8 mouse cellular contexts compared by ENCODE assay signal in genomic region chr16:32098897-32099637, GRCm38 (mm10). TPM values are rescaled to one million over a fixed set of nuclear protein-coding genes. Genes with fewer than 3 reads are reported as not detected.
A peak's percentile ranks its signal among the peaks of the same experiment; 100 is the strongest.
DNase-seq lines count a peak whose midpoint lies in the region; ATAC-seq and TF ChIP-seq lines count a peak whose summit lies in the region.

No protein-coding gene starts in this region.

- H3K79me2 ChIP-seq in CH12.LX (replicated peaks; ENCODE audit: control insufficient read depth, extremely low read depth, insufficient read depth, poor library complexity, severe bottlenecking), result no peaks in the 10 kb centered on the region

- TF ChIP-seq RAD21 in CH12.LX (IDR thresholded peaks at IDR 0.05; ENCODE audit: low read depth, low read length), result no peak

- WGBS in forebrain, embryonic 15.5 days, result under 1% methylated on average over 39 of the region's 39 CpGs
- under 1% methylated on average over 39 of the region's 39 CpGs for WGBS in liver, embryonic 15.5 days (ENCODE audit: insufficient replicate concordance)

- peaks cover 3% of the 10 kb centered on the region for H3K9me3 ChIP-seq in CH12.LX (replicated peaks; ENCODE audit: low read length)
- H3K9me3 ChIP-seq in forebrain, embryonic 15.5 days, result no peaks in the 10 kb centered on the region
- H3K9me3 ChIP-seq in liver, embryonic 15.5 days (replicated peaks), result no peaks in the 10 kb centered on the region

- 0 out of 2 replicates have a peak, but pooled peaks have one; percentile 12 for TF ChIP-seq CTCF in gastrocnemius, adult 2 months (IDR thresholded peaks at IDR 0.05)
- TF ChIP-seq CTCF in CH12.LX (conservative IDR thresholded peaks at IDR 0.05 in 1 of 2, IDR thresholded peaks at IDR 0.05 in 1 of 2; ENCODE audit: low read depth in 2 of 2, low read length in 2 of 2), result no peak

- peak overlapping the region; percentile 58 for H3K4me2 ChIP-seq in CH12.LX (ENCODE audit: insufficient read depth, low read depth, poor library complexity, severe bottlenecking)
- H3K4me2 ChIP-seq in forebrain, embryonic 15.5 days (replicated peaks), result peak overlapping the region; percentile 56
- H3K4me2 ChIP-seq in liver, embryonic 15.5 days, result peak overlapping the region; percentile 98

- DNase-seq in gastrocnemius, adult 2 months, result no peak
- no peak for DNase-seq in gastrocnemius, postnatal 36 days
- no peak for DNase-seq in CH12.LX (ENCODE audit: extremely low read depth)
- DNase-seq in thymus, postnatal 0 days (ENCODE audit: low spot score), result peak; percentile 47
- DNase-seq in urinary bladder, postnatal 4 days (ENCODE audit: low spot score in 2 of 2), result no peak
- DNase-seq in spleen, postnatal 4 days (ENCODE audit: low spot score in 2 of 2), result no peak

- no peak for TF ChIP-seq POLR2A in CH12.LX (IDR thresholded peaks at IDR 0.05; ENCODE audit: low read depth, low read length)

- peaks cover 2 to 15% of the 10 kb centered on the region in 2 experiments; a peak in 3 of 4 replicates for H3K4me1 ChIP-seq in CH12.LX (ENCODE audit: control insufficient read depth in 1 of 2, insufficient read depth in 2 of 2)
- H3K4me1 ChIP-seq in forebrain, embryonic 15.5 days, result peaks cover 19% of the 10 kb centered on the region
- peaks cover 22% of the 10 kb centered on the region for H3K4me1 ChIP-seq in liver, embryonic 15.5 days (replicated peaks)

- H3K9ac ChIP-seq in CH12.LX (ENCODE audit: insufficient read depth, low read depth), result peak overlapping the region; percentile 71
- H3K9ac ChIP-seq in forebrain, embryonic 15.5 days (replicated peaks), result peak overlapping the region; percentile 95
- peak overlapping the region; percentile 89 for H3K9ac ChIP-seq in liver, embryonic 15.5 days

- TF ChIP-seq EP300 in CH12.LX (IDR thresholded peaks at IDR 0.05; ENCODE audit: low read length), result no peak

- peak; percentile 77 for ATAC-seq in forebrain, embryonic 15.5 days (replicated peaks)
- ATAC-seq in liver, embryonic 15.5 days (ENCODE audit: insufficient read depth), result peak; percentile 61

- H3K27me3 ChIP-seq in CH12.LX (replicated peaks), result no peaks in the 10 kb centered on the region
- no peaks in the 10 kb centered on the region for H3K27me3 ChIP-seq in forebrain, embryonic 15.5 days
- no peaks in the 10 kb centered on the region for H3K27me3 ChIP-seq in liver, embryonic 15.5 days

- in situ Hi-C loops in CH12.LX (cut with MboI; ENCODE audit: low pct_ligation_motif_present, low pct_unique_long_range_greater_than_20kb, low sequenced_read_pairs), result no loop called here

- peaks cover 8 to 35% of the 10 kb centered on the region in 2 experiments for H3K36me3 ChIP-seq in CH12.LX (replicated peaks in 1 of 2; ENCODE audit: control insufficient read depth in 1 of 2, insufficient read depth in 1 of 2, low read length in 1 of 2)
- peaks cover 26% of the 10 kb centered on the region for H3K36me3 ChIP-seq in forebrain, embryonic 15.5 days
- 0 out of 2 replicates have a peak, but pooled peaks cover 4% of the 10 kb centered on the region for H3K36me3 ChIP-seq in liver, embryonic 15.5 days (replicated peaks)

- intact Hi-C loops in gastrocnemius, adult 2 months (cut with DNase I), result no loop called here
- intact Hi-C loops in gastrocnemius, postnatal 36 days (cut with DNase I), result no loop called here

- peak overlapping the region; percentile 79 for H3K4me3 ChIP-seq in gastrocnemius, adult 2 months
- H3K4me3 ChIP-seq in CH12.LX (replicated peaks in 1 of 3; ENCODE audit: low read depth in 2 of 3, low read length in 2 of 3, poor library complexity in 1 of 3), result peak overlapping the region; percentile 77 to 99 (median 89)
- peak overlapping the region; percentile 96 for H3K4me3 ChIP-seq in forebrain, embryonic 15.5 days
- peak overlapping the region; percentile 93 for H3K4me3 ChIP-seq in liver, embryonic 15.5 days (replicated peaks)

- H3K27ac ChIP-seq in gastrocnemius, adult 2 months, result peak overlapping the region; percentile 96
- no peak overlapping the region for H3K27ac ChIP-seq in CH12.LX (ENCODE audit: insufficient read depth, low read depth)
- H3K27ac ChIP-seq in forebrain, embryonic 15.5 days (replicated peaks), result peak overlapping the region; percentile 77
- peak overlapping the region; percentile 85 for H3K27ac ChIP-seq in liver, embryonic 15.5 days (replicated peaks)

- dilution Hi-C loops in CH12.LX (cut with MboI; ENCODE audit: extremely low pct_ligation_motif_present, extremely low pct_unique_long_range_greater_than_20kb, low sequenced_read_pairs), result no loop called here

TF ChIP-seq in CH12.LX, 34 proteins besides CTCF, POLR2A, EP300 and RAD21:
- TF ChIP-seq MAX (IDR thresholded peaks at IDR 0.05; ENCODE audit: low read length), result peak; percentile 16; the same call in 1 of the 2 replicates
- TF ChIP-seq IRF4 (IDR thresholded peaks at IDR 0.05; ENCODE audit: low read depth, low read length), result no peak
- TF ChIP-seq POLR2AphosphoS2 (IDR thresholded peaks at IDR 0.05; ENCODE audit: low read depth, low read length), result 0 out of 2 replicates have a peak, but pooled peaks have one; percentile 0
- no peak for TF ChIP-seq MYC (IDR thresholded peaks at IDR 0.05; ENCODE audit: low read depth, low read length)
- TF ChIP-seq SIN3A (IDR thresholded peaks at IDR 0.05; ENCODE audit: low read length), result no peak
- peak; percentile 56; the same call in 1 of the 2 replicates for TF ChIP-seq UBTF (IDR thresholded peaks at IDR 0.05; ENCODE audit: low read depth, low read length)
- no peak for TF ChIP-seq CHD1 (IDR thresholded peaks at IDR 0.05; ENCODE audit: low read depth, low read length)
- no peak for TF ChIP-seq BHLHE40 (IDR thresholded peaks at IDR 0.05; ENCODE audit: low read depth, low read length)
- TF ChIP-seq JUN (IDR thresholded peaks at IDR 0.05; ENCODE audit: insufficient read depth, low read depth, low read length), result no peak
- TF ChIP-seq RCOR1 (conservative IDR thresholded peaks at IDR 0.05; ENCODE audit: low read depth, low read length), result no peak
- no peak for TF ChIP-seq NRF1 (IDR thresholded peaks at IDR 0.05; ENCODE audit: low read depth, low read length)
- no peak for TF ChIP-seq KAT2A (IDR thresholded peaks at IDR 0.05; ENCODE audit: insufficient replicate concordance, low read length)
- no peak for TF ChIP-seq JUND (conservative IDR thresholded peaks at IDR 0.05; ENCODE audit: low read depth, low read length)
- TF ChIP-seq E2F4 (IDR thresholded peaks at IDR 0.05; ENCODE audit: insufficient replicate concordance, low read depth, low read length), result no peak
- TF ChIP-seq MAZ (IDR thresholded peaks at IDR 0.05; ENCODE audit: low read depth, low read length), result no peak
- TF ChIP-seq USF1 (IDR thresholded peaks at IDR 0.05; ENCODE audit: low read depth, low read length), result no peak
- no peak for TF ChIP-seq MAFK (IDR thresholded peaks at IDR 0.05; ENCODE audit: insufficient replicate concordance, low read length)
- TF ChIP-seq MEF2A (IDR thresholded peaks at IDR 0.05; ENCODE audit: borderline replicate concordance, low read depth, low read length), result no peak
- TF ChIP-seq CHD2 (IDR thresholded peaks at IDR 0.05; ENCODE audit: low read length), result 0 out of 2 replicates have a peak, but pooled peaks have one; percentile 4

RNA-seq across cellular contexts. Expression of gene Pigx, which starts 0.5 kb away (rescaled TPM):
- total RNA-seq in gastrocnemius, adult 2 months (2021), result 10 to 100 TPM; 11.3 to 12.6 TPM
- 10 to 100 TPM in 1 of 2 experiments, 1 to 10 TPM in 1; 8.8 to 11.6 TPM for total RNA-seq in gastrocnemius, postnatal 36 days (2021)
- total RNA-seq in CH12.LX (2012; rRNA removed) (47.1 and 48.1 TPM in 2 replicates), CH12.LX (2014; rRNA removed) (83.0 and 94.7 TPM in 2 replicates)
- 46.4 and 48.1 TPM in 2 replicates for polyA plus RNA-seq in CH12.LX (2012; ENCODE audit: insufficient read length, low read depth)
- 130 TPM in 2 replicates for polyA plus RNA-seq in forebrain, embryonic 15.5 days (2015; fragmentation: Nextera tagmentation; extraction: Ambion mirVana)
- polyA plus RNA-seq in liver, embryonic 15.5 days (2015; fragmentation: Nextera tagmentation; extraction: Ambion mirVana), result 27.8 and 31.5 TPM in 2 replicates
- 175 and 180 TPM in 2 replicates for polyA plus RNA-seq in thymus, postnatal 0 days (2015; fragmentation: Nextera tagmentation; extraction: Ambion mirVana)

RNA-seq across cellular contexts. Expression of gene Cep19, which starts 0.5 kb away (rescaled TPM):
- total RNA-seq in gastrocnemius, adult 2 months (2021), result 1 to 10 TPM; 8.3 to 8.4 TPM
- 1 to 10 TPM; 7.8 to 9.4 TPM for total RNA-seq in gastrocnemius, postnatal 36 days (2021)
- total RNA-seq in CH12.LX (2012; rRNA removed), result 17.6 and 23.0 TPM in 2 replicates
- 31.3 and 37.3 TPM in 2 replicates for total RNA-seq in CH12.LX (2014; rRNA removed)
- 29.4 and 34.9 TPM in 2 replicates for polyA plus RNA-seq in CH12.LX (2012; ENCODE audit: insufficient read length, low read depth)
- polyA plus RNA-seq in forebrain, embryonic 15.5 days (2015; fragmentation: Nextera tagmentation; extraction: Ambion mirVana), result 41.7 and 45.7 TPM in 2 replicates
- polyA plus RNA-seq in liver, embryonic 15.5 days (2015; fragmentation: Nextera tagmentation; extraction: Ambion mirVana), result 4.7 and 5.5 TPM in 2 replicates
- 44.7 and 48.0 TPM in 2 replicates for polyA plus RNA-seq in thymus, postnatal 0 days (2015; fragmentation: Nextera tagmentation; extraction: Ambion mirVana)

RNA-seq across cellular contexts. Expression of gene Pak2, which starts 19.9 kb away (rescaled TPM):
- total RNA-seq in gastrocnemius, adult 2 months (2021), result 10 to 100 TPM; 13.3 to 15.8 TPM
- 10 to 100 TPM; 12.0 to 13.0 TPM for total RNA-seq in gastrocnemius, postnatal 36 days (2021)
- total RNA-seq in CH12.LX (2012; rRNA removed) (37.2 and 43.5 TPM in 2 replicates), CH12.LX (2014; rRNA removed) (69.8 and 73.1 TPM in 2 replicates)
- 69.0 and 79.7 TPM in 2 replicates for polyA plus RNA-seq in CH12.LX (2012; ENCODE audit: insufficient read length, low read depth)
- polyA plus RNA-seq in forebrain, embryonic 15.5 days (2015; fragmentation: Nextera tagmentation; extraction: Ambion mirVana), result 45.4 and 46.1 TPM in 2 replicates
- polyA plus RNA-seq in liver, embryonic 15.5 days (2015; fragmentation: Nextera tagmentation; extraction: Ambion mirVana), result 9.5 and 9.7 TPM in 2 replicates
- polyA plus RNA-seq in thymus, postnatal 0 days (2015; fragmentation: Nextera tagmentation; extraction: Ambion mirVana), result 43.8 and 47.4 TPM in 2 replicates
